ENCODE assay signal across 10 mouse cellular contexts in genomic region chr9:15030771-15031170, GRCm38 (mm10). TPM values are rescaled to one million over a fixed set of nuclear protein-coding genes. Genes with fewer than 3 reads are reported as not detected.
DNase-seq lines count a peak whose midpoint lies in the region; ATAC-seq lines count a peak whose summit lies in the region.
"Had no signal": no experiment of that assay in that cellular context is flagged by ENCODE, and none has a peak within 500 bp of the region (broad histone marks: within the 10 kb centered on the region; RNA-seq: fewer than 3 reads in every experiment).

No protein-coding gene starts in this region.

- peak; percentile 76 for DNase-seq in adrenal gland, postnatal 14 days
- DNase-seq in adrenal gland, adult 8-10 months: no peak
- peak; percentile 62 to 70 for DNase-seq in layer of hippocampus, postnatal 10 days (ENCODE audit: low spot score in 2 of 2)
- no peak for DNase-seq in layer of hippocampus, adult 11-12 months (ENCODE audit: low spot score)
- peak; percentile 38 for DNase-seq in lung, postnatal 25 days (ENCODE audit: low spot score)
- DNase-seq in urinary bladder, postnatal 4 days (ENCODE audit: low spot score in 2 of 2): no peak
- no peak for DNase-seq in embryo, embryonic 9.5 days (ENCODE audit: extremely low spot score)

- H3K9ac ChIP-seq in heart, embryonic 14.5 days (ENCODE audit: low read length): no peak overlapping the region
- H3K9ac ChIP-seq: embryonic facial prominence, embryonic 15.5 days had no signal

- peak overlapping the region in 1 of 2 experiments; percentile 31; a peak in 2 of 4 replicates for H3K27ac ChIP-seq in heart, embryonic 14.5 days (replicated peaks in 1 of 2; ENCODE audit: control insufficient read depth in 1 of 2, insufficient read depth in 1 of 2, low read depth in 2 of 2, low read length in 2 of 2)
- H3K27ac ChIP-seq: embryonic facial prominence, embryonic 15.5 days; kidney, postnatal 0 days had no signal

- H3K9me3 ChIP-seq in heart, embryonic 14.5 days (ENCODE audit: control insufficient read depth, low read length): no peaks in the 10 kb centered on the region

- no peak overlapping the region for H3K4me3 ChIP-seq in heart, embryonic 14.5 days (ENCODE audit: control insufficient read depth in 1 of 2, insufficient read depth in 1 of 2, low read depth in 1 of 2, low read length in 2 of 2)
- H3K4me3 ChIP-seq: embryonic facial prominence, embryonic 15.5 days had no signal

- peak; percentile 34 for ATAC-seq in heart, embryonic 14.5 days (ENCODE audit: insufficient number of reproducible peaks, insufficient read depth, low FRiP score, low read depth)

- WGBS in heart, embryonic 14.5 days: 42% methylated on average over 8 of the region's 8 CpGs

- H3K4me2 ChIP-seq in heart, embryonic 14.5 days (ENCODE audit: low read length): no peak overlapping the region
- H3K4me2 ChIP-seq: embryonic facial prominence, embryonic 15.5 days had no signal

- no peaks in the 10 kb centered on the region for H3K27me3 ChIP-seq in heart, embryonic 14.5 days (ENCODE audit: control insufficient read depth, insufficient read depth, low read length)
- H3K27me3 ChIP-seq: embryonic facial prominence, embryonic 15.5 days had no signal

- H3K4me1 ChIP-seq in heart, embryonic 14.5 days (ENCODE audit: control insufficient read depth in 2 of 2, insufficient read depth in 2 of 2, low read length in 2 of 2): peaks cover 7 to 11% of the 10 kb centered on the region in 2 experiments; a peak in 2 of 4 replicates
- H3K4me1 ChIP-seq: embryonic facial prominence, embryonic 15.5 days had no signal

- H3K36me3 ChIP-seq in heart, embryonic 14.5 days (ENCODE audit: control insufficient read depth, insufficient read depth, low read length): no peaks in the 10 kb centered on the region

RNA-seq across cellular contexts. Expression of gene Panx1, which starts 14.5 kb away (rescaled TPM):
- total RNA-seq in adrenal gland, postnatal 14 days (2021): 9.4 and 12.7 TPM in 2 replicates
- total RNA-seq in adrenal gland, adult 8-10 months (2022): 10 to 100 TPM in 2 of 4 experiments, 1 to 10 TPM in 2; 6.7 to 11.5 (median 9.9) TPM
- total RNA-seq in layer of hippocampus, postnatal 10 days (2021): 10 to 100 TPM; 67.9 to 68.7 TPM
- 24.9 and 26.1 TPM in 2 replicates for polyA plus RNA-seq in heart, embryonic 14.5 days (2014; fragmentation: Nextera tagmentation; extraction: Ambion mirVana)

Comparison
In these comparisons a context has a peak if more than half of its experiments do, and no peak if none do; other contexts are left out.
1. DNase-seq: peak in adrenal gland, postnatal 14 days (single experiment), layer of hippocampus, postnatal 10 days (2 of 2) and lung, postnatal 25 days (single experiment); none in adrenal gland, adult 8-10 months (single experiment), layer of hippocampus, adult 11-12 months (single experiment), urinary bladder, postnatal 4 days (0 of 2) and embryo, embryonic 9.5 days (single experiment).